Mouse (Mus musculus) c-Kit-positive CD71-positive TER-119-positive erythroid progenitor cells, embryonic 14.5 days (primary cell): Measurements from ENCODE around the gene Tox2.
A peak's percentile ranks its signal among the peaks of the same experiment; 100 is the strongest.

Source experiments
- DNase-seq: peaks from one replicate; pipeline ENCODE4 v3.0.0-alpha.2; 2013; ENCODE audit warnings: low spot score

Tox2 gene

DNA sequence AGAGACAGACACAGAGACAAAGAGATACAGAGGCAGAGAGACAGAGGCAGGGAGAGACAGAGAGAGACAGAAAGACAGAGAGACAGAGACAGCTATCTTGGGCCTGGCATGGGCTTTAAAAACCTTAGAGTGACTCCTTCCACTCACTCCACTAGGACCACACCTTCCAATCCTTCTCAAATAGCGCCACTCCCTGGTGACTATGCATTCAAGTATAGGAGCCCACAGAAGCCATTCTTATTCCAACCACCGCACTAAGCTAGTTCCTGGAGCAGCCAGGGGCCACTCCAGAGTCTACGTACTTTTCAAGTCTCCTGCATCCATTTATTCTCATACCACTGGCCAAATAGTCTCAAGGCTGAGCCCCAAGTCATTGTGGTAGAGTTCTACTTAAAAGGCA lies 115.9 kb downstream of the Tox2 start:
- no peak for DNase-seq

- no peak for DNase-seq
Measured at GRCm38 (mm10) chr2:163323163-163323562, 120.2 kb downstream of the Tox2 start.

DNA sequence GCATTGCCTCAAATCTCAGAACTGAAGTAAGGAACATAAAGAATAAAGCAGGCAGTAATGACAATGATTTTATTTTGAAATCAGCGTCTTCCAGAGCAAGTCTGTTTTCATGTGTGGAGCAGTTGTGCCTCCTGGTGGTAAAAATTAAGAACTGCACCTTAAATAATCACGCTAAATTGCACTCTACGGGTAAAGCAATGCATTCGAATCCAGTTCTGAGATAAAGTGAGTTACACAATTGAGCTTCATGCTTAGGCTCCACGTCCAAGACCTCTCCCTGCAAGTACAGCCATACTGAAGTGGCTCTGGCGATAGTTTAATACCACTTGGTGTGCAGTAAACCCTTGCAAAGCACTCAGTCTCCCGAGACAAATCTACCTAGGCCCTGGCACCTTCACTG lies 127.8 kb downstream of the Tox2 start:
- peak; percentile 44 for DNase-seq

- no peak for DNase-seq
Measured at GRCm38 (mm10) chr2:163331423-163331822, 128.5 kb downstream of the Tox2 start.

GRCm38 (mm10) chr2:163332368-163333055 lies 129.6 kb downstream of the Tox2 start:
- DNase-seq, result no peak

DNA sequence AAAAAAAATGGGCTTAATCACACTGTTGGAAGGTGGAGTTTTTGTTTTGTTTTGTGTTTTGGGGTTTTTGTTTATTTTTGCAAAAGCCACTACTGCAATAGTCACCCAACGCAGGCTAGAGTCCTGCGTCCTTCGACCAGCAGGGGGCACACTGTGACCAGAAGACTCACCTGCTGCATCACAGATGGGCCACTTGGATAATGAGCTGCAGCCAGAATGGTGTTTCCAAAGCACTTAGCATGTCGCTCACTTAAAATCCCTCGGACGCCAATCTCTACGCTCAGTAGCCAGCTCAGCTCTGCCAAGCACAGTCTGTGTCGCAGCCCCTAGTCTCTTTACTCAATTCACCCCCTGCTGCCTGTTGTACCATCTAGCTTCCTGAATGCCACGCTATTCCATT lies 137.3 kb downstream of the Tox2 start:
- peak; percentile 65 for DNase-seq

GRCm38 (mm10) chr2:163343671-163344070 lies 140.7 kb downstream of the Tox2 start:
- no peak for DNase-seq

GRCm38 (mm10) chr2:163344976-163345660 lies 142.2 kb downstream of the Tox2 start:
- DNase-seq, result no peak

GRCm38 (mm10) chr2:163346497-163346896 lies 143.6 kb downstream of the Tox2 start:
- no peak for DNase-seq

GRCm38 (mm10) chr2:163347517-163348184 lies 144.7 kb downstream of the Tox2 start:
- no peak for DNase-seq

DNA sequence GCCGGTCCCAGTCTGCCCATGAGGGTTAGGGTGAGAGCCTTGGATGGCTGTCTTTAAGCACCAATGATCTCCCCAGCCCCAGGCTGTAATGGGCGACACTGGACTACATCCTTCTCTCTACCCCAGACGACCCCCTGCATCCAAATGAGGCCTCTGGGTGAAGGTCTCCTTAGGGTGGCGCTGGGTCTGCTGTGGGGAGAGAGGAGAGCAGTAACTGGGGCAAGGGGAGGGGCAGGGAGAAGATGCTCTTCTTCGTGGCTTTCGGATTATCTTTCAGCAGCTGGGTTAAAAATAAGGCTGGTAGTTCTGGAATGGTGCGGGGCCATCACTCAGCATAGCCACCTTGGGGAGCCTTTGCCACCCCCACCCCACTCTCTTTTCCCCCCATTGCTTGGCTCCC lies 145.8 kb downstream of the Tox2 start:
- no peak for DNase-seq

DNA sequence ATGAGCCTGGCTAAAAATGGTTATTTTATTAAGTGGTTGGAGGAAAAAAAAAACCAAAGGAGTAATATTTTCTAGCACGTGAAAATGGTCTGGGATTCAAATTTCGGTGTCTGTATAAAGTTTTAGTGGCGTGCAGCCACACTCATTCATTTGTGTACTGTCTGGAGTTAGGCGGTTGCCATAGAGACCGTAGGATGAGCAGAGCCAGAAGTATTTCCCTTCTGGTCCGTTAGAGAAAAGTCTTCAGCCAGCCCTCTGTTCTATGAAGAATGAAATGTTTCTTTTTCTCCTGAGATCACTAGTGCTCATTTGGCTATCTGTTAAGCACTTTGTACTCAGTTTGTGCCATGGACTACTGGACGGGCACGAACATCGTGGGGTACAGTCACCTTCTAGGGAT lies 146.5 kb downstream of the Tox2 start:
- no peak for DNase-seq

- DNase-seq, result peak; percentile 67
Measured at GRCm38 (mm10) chr2:163350443-163350842, 147.5 kb downstream of the Tox2 start.

DNA sequence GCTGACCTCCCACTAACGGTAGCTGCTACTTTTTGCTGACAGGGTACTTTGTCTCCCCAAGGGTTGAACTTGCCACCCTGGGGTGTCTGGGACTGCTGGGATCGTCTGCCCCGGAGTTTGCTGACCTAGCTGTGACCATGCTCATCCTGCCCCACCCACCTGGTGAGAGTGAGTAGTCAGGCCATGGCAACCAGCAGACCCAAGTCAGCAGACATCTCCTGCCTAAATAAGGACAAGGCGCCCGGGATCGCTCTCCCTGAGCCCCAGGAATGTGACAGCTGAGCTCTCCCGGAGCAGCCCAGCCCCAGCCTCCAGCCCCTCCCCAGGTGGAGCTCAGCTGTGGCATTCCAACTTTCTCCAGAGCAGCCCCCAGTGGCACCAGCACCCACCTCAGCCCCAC lies 150.8 kb downstream of the Tox2 start:
- DNase-seq, result no peak

- no peak for DNase-seq
Measured at GRCm38 (mm10) chr2:163355666-163356065, 152.7 kb downstream of the Tox2 start.

- DNase-seq, result peak; percentile 82
Measured at GRCm38 (mm10) chr2:163356113-163356840, 153.4 kb downstream of the Tox2 start.

DNA sequence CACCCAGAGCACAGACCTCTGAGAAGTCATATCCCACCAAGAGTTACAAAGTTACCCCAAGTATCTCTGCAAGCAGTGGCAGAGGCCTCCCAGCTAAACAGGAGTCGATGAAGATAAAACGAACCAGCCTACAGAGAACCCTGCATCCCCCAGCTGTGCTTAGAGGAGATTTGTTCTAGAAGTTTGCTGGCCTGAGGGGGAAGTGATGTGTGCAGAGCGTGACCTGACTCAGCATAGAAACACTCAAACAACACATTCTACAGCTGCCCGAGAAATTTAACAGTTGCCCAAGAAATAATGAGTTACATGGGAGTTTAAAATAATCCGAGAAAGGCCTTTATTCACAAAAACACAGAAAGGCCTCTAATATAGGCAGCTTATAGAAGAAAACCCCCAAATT lies 155.7 kb downstream of the Tox2 start:
- DNase-seq, result peak; percentile 62

- DNase-seq, result no peak
Measured at GRCm38 (mm10) chr2:163359253-163359652, 156.3 kb downstream of the Tox2 start.

DNA sequence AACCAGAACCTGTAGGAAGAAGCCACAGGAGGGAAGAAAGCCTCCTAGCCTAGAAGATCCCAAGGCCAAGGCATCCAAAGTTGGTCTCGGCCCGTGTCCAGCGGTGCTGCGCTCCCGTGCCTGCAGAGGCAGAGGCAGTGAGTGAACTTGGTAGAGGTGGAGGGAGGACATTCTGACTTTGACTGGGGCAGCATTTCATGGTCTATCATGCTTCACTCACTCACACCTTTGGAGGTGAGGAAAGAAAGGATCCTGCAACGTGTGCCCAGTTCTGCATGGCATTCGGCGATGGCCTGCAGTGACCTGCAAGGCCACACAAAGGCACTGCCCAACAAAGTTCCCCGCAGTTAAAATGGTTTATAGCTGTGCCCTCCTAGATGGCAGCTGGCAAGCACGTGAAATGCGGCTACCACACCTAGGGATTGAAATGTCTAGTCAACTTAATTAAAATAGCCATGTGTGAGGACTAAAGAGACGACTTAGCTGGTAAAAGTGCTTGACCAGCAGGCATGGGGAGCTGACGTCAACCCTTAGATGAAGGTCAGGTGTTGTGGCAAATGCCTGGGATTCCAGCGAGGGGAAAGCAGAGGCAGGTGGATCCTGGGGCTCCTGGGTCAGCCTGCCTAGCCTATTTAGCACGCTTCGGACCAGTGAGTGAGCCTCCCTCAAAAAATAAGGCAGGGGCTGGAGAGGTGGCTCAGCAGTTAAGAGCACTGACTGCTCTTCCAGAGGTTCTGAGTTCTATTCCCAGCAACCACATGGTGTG lies 158.1 kb downstream of the Tox2 start:
- no peak for DNase-seq

DNA sequence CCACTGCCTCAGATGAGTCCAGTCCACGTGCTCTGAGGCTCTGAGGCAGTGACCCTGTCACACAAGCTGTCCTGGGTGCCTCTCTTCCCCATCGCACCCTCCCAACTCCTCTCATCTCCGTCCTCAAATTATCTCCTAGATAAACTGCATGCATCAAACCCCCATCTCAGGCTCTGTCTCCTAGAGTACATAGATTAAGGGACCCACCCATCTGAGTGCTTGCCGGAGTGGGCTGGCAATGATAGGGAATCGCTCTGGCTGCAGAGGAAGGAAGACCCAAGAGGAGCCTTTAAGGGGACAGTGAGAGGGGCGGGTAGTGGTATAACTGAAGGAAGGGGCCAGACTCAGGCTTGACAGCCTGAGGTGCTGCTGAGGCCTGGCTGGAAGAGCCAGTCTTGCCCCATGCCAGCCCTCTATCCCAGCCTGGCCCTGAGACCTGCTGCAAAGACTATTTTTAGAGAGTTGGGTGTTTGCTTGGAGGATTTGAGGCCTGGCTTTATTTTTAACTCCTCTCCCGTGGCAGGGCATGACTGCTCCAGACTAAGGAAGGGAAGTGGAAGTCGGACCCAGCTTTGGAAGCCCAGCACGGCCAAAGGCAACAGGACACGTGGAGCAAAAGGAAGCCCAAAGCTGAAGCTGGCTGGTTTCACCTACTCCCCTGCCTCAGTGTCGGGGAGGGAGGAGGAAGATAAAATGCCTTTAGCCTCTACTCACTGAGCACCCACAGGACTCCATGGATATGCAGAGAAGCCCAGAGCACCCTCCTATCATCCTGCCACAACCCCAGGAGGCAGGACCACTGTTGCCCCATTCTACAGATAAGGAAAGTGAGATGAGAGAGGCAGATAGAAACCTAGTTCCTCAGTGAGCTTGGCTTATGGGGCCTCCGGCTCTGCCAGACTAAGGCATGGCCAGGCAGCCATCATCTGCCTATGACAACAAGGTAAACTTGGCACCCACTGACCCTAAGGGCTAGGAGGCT lies 160.3 kb downstream of the Tox2 start:
- DNase-seq, result no peak
